Mouse (Mus musculus) C2C12 (cell line): ENCODE data around the gene Mylk4.

Experiments used
- CEBPB ChIP-seq: IDR thresholded peaks from one replicate; pipeline ENCODE4 v1.6.1; 2011; ENCODE audit warnings: low read depth, mild to moderate bottlenecking, control low read depth, moderate library complexity
- CTCF ChIP-seq: IDR thresholded peaks from one replicate; pipeline ENCODE4 v1.5.1; 2011; ENCODE audit not compliant: control insufficient read depth, insufficient read depth, insufficient read length
- FOSL1 ChIP-seq: IDR thresholded peaks from one replicate; pipeline ENCODE4 v1.8.0; 2011; ENCODE audit warnings: mild to moderate bottlenecking, low read length; ENCODE audit not compliant: poor library complexity, insufficient read depth, severe bottlenecking
- MAX ChIP-seq: IDR thresholded peaks from one replicate; pipeline ENCODE4 v1.6.1; 2011; ENCODE audit warnings: mild to moderate bottlenecking, control low read depth
- MYOD1 ChIP-seq: IDR thresholded peaks from one replicate; pipeline ENCODE4 v1.6.1; 2011; ENCODE audit warnings: low read depth; ENCODE audit not compliant: control insufficient read depth, insufficient read length
- MYOG ChIP-seq: IDR thresholded peaks from one replicate; pipeline ENCODE4 v1.6.1; 2011; ENCODE audit not compliant: control insufficient read depth, insufficient read length; ENCODE audit errors: extremely low read depth
- USF1 ChIP-seq: IDR thresholded peaks from one replicate; pipeline ENCODE4 v1.6.1; 2011; ENCODE audit warnings: low read depth, mild to moderate bottlenecking, control low read depth, moderate library complexity

GRCm38 (mm10) chr13:32719284-32719683, 64.5 kb downstream of the Mylk4 start:
- TF ChIP-seq CTCF = no peak
- TF ChIP-seq MYOD1 = no peak
- no peak for TF ChIP-seq MYOG
- TF ChIP-seq FOSL1 = no peak
- no peak for TF ChIP-seq USF1
- TF ChIP-seq MAX = no peak
- no peak for TF ChIP-seq CEBPB
